ENCODE assay signal across 1 mouse cellular context in the genomic region with DNA sequence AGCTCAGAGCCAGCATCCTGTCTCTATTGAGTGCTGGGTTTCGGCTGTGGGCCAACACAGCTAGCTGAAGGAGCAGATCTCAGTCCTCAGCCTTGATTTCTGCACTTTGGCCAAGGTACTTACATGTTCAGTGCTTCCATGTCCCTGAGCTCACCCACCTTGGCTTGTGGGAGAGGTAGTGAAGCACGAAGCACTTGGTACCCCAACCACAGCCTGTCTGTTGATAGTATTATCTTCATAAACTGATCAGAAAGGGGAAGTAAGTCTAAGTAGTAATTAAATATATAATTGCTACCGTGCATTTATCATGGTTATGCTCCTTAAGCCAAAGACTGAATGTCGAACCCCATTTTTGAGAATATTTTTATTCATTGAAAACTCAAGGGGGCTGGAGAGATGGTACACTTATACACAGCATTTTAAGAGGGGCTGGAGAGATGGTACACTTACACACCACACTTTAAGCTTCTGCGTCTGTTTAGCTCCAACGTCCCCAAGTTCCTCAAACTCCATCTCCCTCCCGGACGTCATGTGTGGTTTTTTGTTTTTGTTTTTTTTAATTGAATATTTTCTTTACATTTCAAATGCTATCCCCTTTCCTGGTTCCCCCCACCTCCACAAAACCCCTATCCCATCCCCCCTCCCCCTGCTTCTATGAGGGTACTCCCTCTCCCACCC.
TF ChIP-seq lines count a peak whose summit lies in the region.

No protein-coding gene starts in this region.

TF ChIP-seq in MEL, 35 proteins besides CTCF, POLR2A, EP300 and RAD21 (continued from another document):
- TF ChIP-seq POLR2AphosphoS5 (IDR thresholded peaks at IDR 0.05; ENCODE audit: borderline replicate concordance, low read depth, low read length) (no peak), ETS1 (IDR thresholded peaks at IDR 0.05; ENCODE audit: low read depth, low read length) (peak; percentile 32), E2F4 (IDR thresholded peaks at IDR 0.05; ENCODE audit: borderline replicate concordance, low read depth, low read length) (no peak), ZC3H11A (IDR thresholded peaks at IDR 0.05; ENCODE audit: low read depth, low read length) (no peak), ELF1 (IDR thresholded peaks at IDR 0.05; ENCODE audit: low read depth, low read length) (no peak), CHD2 (IDR thresholded peaks at IDR 0.05; ENCODE audit: low read length) (no peak), TAL1 (IDR thresholded peaks at IDR 0.05; ENCODE audit: low read length) (no peak), SMC3 (IDR thresholded peaks at IDR 0.05; ENCODE audit: low read depth, low read length) (no peak), MEF2A (IDR thresholded peaks at IDR 0.05; ENCODE audit: extremely low read depth, insufficient replicate concordance, low read depth, low read length, poor library complexity, severe bottlenecking) (no peak), NELFE (IDR thresholded peaks at IDR 0.05; ENCODE audit: low read depth, low read length) (no peak), MAFK (IDR thresholded peaks at IDR 0.05; ENCODE audit: borderline replicate concordance, low read depth, low read length) (no peak), USF2 (IDR thresholded peaks at IDR 0.05; ENCODE audit: borderline replicate concordance in 1 of 2, insufficient read depth in 1 of 2, low read depth in 1 of 2, low read length in 2 of 2) (no peak), BHLHE40 (IDR thresholded peaks at IDR 0.05; ENCODE audit: borderline replicate concordance, low read depth, low read length) (no peak), MYC (IDR thresholded peaks at IDR 0.05; ENCODE audit: low read depth, low read length) (peak; percentile 34; the same call in 1 of the 2 replicates), RCOR1 (IDR thresholded peaks at IDR 0.05; ENCODE audit: low read depth, low read length) (peak; percentile 38; the same call in 1 of the 2 replicates), SIN3A (IDR thresholded peaks at IDR 0.05; ENCODE audit: low read length) (0 out of 2 replicates have a peak, but pooled peaks have one; percentile 19), KAT2A (conservative IDR thresholded peaks at IDR 0.05; ENCODE audit: low read depth, low read length) (no peak), NRF1 (IDR thresholded peaks at IDR 0.05; ENCODE audit: insufficient read depth, low read depth, low read length, poor library complexity, severe bottlenecking) (no peak), MYB (IDR thresholded peaks at IDR 0.05; ENCODE audit: low read depth, low read length) (no peak)
